Mouse (Mus musculus) left cerebral cortex, postnatal 25 days (tissue): ENCODE data around the gene Mapk1ip1. TPM values are rescaled to one million over a fixed set of nuclear protein-coding genes. Genes with fewer than 3 reads are reported as not detected.

Source experiments
- DNase-seq, 2 experiments: peaks; one replicate each; pipeline ENCODE4 v3.0.0; 2022; ENCODE audit warnings: low spot score in 2 of 2, mixed read lengths in 1 of 2
- intact Hi-C: fragments of 180-260 bp; cut with DNase I; formaldehyde crosslinking; loops from one replicate; pipeline ENCODE4 v1.15.1; 2025
- total RNA-seq, 2 experiments: library from RNA; stranded (reverse); gene quantifications; 2 replicates each; pipeline ENCODE4 v1.2.3; 2021

The Mapk1ip1 gene
- total RNA-seq, 2 experiments from 2014 or later: 37.7 to 43.1 TPM

DNA sequence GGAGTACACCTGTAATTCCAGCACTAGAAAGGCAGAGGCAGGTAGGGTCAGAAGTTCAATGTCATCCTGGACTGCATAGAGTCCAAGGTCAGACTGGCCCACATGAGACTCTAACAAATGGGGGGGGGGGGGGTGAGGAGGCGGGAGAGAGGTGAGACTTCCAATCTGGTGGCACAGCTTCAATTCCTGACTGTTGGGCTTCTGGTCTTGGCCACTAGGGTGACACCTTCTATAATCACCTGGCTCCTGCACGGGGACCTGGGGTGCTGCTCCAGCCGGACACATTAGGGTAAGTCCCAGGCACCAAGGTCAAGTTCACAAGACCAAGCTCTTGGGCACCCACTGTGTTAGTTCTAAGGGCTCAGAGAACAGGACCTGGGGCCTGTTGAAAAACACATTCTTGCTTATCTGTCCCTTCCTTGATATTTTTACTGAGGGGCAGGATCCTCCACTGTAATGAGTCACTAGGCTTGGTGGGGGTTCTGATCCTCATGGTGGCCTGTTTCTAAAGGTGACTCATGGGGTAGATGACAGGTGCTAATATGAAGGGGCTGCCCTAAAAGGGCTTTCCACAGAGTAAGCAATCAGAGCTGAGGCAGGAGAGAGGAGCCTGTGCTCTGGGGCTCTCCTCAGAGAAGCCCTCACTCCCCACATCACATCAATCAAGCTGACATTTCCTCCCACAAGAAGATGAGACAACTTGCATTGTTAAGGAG is 4.5 kb downstream of the Mapk1ip1 start:
- intact Hi-C loops: loop anchor here (2.0 kb wide), 1 partner anchor 83 kb away; no protein-coding TSS in a partner anchor
- no peak for DNase-seq

DNA sequence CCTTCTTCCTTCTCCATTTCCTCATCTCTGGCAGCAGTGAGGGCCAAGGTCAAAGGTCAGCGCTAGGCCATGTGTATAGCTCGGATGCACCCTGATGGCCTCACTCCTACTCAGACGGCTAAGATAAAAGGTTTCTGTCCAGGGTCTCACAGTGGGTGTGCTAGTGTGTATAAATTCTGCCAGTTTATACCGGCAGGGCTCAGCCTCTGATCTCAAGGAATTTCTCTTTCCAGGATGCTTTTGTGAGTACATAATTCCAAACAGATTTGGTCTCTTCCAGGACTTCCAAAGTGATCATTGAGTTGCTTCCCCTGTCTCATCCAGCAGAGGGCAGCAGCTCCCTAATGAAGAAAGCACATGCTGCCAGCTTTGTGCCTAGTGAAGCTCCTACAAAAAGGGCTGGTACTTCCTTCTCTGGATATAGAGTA is 5.5 kb downstream of the Mapk1ip1 start:
- intact Hi-C loops: loop anchor here (2.0 kb wide), 1 partner anchor 84 kb away; no protein-coding TSS in a partner anchor
- DNase-seq: peak; percentile 75 to 89

DNA sequence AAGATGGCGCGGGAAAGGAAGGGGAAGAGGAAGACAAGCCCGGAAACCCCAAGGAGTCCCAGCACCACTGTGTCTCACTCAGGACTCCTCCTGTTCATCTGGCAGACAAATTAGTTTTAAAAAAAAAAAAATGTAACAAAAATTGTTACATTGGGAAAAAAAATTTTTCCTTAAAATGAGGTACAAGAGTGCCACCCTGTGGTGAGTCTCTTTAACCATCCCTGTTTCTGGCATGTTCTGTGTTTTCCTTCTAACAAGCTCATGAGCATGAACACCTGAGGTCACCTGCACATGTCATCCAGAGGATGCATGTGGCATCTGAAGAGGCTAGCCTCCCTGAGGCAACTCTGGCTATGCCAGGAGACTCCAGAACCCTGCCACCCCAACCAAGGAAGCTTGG is 11.0 kb downstream of the Mapk1ip1 start:
- intact Hi-C loops: no loop called here
- no peak for DNase-seq

DNA sequence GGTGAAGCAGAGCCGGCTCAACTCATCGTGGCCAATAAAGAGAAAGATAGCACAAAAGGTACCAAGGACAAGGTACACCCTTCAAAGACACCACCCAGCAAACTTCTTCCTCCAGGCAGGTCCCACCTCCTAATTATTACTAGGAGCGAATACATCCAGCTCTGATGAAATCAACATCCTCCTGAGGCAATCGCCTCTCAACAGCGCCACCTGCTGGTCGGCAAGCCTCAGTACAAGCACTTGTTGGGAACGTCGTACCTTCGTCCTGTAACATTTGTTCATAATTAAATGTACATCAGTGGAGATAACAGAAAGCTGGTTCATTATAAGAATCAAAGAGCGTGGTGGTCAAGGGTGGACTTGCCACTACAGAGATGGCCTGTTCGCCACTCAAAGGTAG is 18.3 kb downstream of the Mapk1ip1 start:
- intact Hi-C loops: loop anchor here (1.0 to 10.0 kb wide), 5 partner anchors 94 to 1349 kb away; partner anchors contain the start of gene Tcerg1l

DNA sequence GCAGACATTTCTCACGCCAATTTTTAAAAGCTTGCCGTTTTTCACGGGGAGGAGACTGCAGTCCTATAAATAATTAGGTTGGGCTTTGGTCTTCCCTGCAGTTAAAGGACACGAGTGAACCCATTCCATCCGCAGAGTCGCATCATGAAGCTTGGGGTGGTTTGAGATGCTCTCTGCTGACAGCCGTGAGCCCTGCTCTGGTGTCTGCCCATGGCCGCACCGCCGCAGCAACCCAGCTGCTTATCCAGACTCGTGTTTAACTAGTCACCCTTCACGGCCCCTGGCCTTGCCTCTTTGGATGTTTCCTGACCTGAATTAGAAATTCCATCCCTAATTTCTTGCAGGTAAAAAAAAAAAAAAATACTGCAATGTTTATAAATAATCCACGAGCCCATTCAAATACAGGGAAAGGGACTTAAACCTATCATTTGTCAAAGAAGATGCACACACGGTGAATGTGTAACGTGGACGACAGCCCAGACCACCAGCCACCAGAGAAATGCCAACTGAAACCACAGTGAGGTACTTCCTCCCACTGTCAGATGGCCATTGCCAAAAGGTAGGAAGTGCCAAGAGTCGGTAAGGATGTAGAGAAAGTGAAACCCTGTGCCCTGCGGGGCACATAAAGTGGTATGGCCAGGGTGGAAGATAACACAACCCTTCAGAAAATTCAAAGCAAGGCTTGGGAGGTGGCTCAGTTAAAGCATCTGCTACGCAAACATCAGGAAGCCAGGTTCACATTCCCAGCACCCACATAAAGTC is 20.9 kb downstream of the Mapk1ip1 start:
- no peak for DNase-seq
- intact Hi-C loops: loop anchor here (5.0 to 10.0 kb wide), 3 partner anchors 298 to 430 kb away; partner anchors contain the start of gene Tcerg1l

More for the DNA sequence above, 18.3 kb downstream of the Mapk1ip1 start:
- peak; percentile 66 to 75 for DNase-seq

DNA sequence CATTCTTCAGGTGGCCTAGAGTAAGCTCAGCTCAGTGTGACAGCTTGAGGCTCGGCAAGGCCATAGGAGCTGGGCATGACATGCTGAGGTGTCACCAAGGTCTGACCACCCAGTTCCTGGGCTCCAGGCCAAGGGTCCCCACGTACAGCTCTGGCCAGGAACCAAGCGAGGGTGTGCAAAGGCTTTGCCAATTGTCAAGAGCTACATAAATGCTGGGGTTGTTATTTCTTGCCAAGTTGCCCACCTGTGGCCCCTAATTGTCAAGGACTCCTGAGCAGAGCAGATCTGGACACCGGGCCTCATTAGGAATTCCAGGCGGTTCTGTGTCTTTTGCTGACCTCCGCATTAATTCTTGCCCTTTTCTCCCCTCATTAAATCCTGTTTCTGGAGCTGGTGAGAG is 21.6 kb downstream of the Mapk1ip1 start:
- intact Hi-C loops: loop anchor here (10.0 kb wide), 1 partner anchor 430 kb away; the partner anchor contains the start of gene Tcerg1l
- no peak for DNase-seq

DNA sequence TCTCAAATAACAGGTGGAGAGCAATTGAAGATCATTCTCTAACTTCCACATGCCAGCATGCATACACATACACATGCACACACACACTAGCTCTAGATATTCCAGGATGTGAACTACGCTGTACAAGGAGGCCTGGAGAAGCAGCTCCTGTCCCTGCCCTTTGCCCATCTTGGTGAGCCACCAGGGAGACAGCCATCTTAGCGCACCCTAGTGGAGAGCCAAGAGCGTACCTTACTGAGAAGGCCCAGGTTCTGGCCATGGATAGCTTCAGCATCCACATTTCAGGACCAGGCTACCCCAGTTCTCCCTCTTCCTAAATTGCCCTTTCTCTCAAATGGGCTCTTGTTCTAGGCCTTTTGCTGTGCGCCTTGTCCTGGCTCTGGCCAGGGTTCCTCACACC is 27.8 kb downstream of the Mapk1ip1 start:
- no peak for DNase-seq
- intact Hi-C loops: no loop called here

DNA sequence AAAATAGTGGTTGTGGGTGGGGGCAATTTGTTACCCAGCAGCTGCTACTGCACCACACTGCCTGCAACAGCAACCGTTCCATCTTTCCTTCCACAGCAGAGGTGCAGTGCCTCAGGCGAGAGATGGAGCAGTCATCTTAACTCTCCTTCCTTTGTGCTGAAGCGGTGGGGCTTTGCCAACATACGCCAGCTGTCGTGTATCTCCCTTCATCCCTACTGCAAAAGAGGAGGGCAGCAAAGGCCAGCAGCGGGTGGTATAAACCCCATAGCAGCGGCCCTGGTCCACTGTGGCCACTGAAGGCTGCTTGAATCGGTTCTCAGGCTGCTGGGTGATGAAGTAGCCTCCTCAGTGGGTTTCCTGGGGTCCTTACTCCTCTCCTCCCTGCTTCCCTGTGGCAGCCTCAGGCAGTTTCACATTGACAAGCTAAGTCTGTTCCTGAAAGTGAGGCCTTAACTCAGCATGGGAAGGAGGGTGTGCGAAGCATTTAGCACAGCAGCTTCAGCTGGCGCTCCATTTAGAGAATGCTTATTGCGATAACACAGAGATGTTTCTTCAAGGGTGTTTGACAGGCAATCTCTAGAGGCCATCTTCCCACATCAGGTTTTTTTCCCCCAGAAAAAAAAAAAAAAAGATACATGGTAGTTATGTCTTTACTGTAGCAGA is 32.7 kb downstream of the Mapk1ip1 start:
- intact Hi-C loops: no loop called here

DNA sequence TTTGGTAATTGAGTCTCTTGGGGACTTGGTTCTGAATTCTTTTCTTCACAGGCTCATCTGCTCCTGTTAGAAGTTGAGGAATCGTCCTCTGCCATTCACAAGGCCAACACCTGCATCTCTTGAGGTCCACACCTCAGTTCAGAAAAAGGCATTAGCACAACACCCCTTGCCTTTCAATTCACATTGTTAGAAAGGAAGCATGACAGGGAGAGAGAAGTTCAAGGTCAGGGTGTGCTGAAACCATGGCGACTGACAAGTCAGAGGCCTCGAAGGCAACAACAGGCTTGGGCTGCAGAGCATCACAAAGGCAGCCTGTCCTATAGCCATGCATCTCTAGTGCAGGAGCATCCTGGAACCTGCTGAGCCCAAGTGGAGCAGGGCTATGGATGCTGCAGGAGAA is 38.9 kb downstream of the Mapk1ip1 start:
- DNase-seq: no peak
- intact Hi-C loops: no loop called here

More for the DNA sequence above, 32.7 kb downstream of the Mapk1ip1 start:
- no peak for DNase-seq

DNA sequence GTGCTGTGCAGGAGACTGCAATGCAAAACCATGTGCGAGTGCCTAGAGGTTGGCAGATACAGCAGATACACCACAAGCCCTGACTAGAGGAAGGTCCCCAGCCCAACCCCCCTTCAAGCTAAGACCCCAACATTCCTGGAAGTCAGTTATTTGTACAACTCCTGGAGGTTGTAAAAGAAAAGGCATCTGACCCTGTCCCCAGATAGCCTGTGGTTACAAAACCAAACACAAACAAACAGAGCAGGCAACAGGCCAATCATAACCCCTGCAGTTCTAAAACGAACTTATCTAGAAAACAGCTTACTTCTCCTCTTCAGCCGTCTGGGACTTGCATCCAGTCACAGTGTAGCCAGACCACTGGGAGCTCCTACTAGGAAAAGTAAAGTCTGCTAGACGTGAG is 42.7 kb downstream of the Mapk1ip1 start:
- intact Hi-C loops: no loop called here
- no peak for DNase-seq

DNA sequence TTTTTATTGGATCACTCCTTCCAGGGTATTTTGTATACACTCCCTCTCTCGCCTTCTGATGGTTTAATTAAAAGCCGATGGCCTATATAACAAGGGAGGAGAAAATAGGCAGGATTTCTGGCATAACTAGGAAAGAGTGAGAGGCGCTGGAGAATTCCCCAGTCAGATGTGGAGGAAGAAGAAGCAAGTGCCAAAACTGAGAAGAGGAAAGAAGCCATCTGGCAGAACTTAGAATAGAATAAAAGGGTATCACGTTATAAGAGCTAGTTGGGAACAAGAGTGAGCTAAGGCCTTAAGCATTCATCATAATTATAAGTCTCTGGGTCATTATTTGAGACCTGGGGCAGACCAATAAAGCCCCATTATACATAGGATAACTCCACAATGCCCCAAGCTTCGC is 58.0 kb downstream of the Mapk1ip1 start:
- DNase-seq: peak; percentile 11 to 85
- intact Hi-C loops: loop anchor here (2.0 kb wide), 1 partner anchor 167 kb away; no protein-coding TSS in a partner anchor

Other genes starting within 250 kb of the Mapk1ip1 start
- 10 to 100 TPM; 71.0 to 73.5 TPM for gene Ppp2r2d, start 194 bp downstream of the Mapk1ip1 start, total RNA-seq
- 100 to 1,000 TPM; 132 to 139 TPM for gene Bnip3, start 63.2 kb upstream of the Mapk1ip1 start, total RNA-seq
- 10 to 100 TPM; 43.0 to 52.4 TPM for gene Jakmip3, start 94.5 kb upstream of the Mapk1ip1 start, total RNA-seq
- gene Dpysl4, start 239.7 kb upstream of the Mapk1ip1 start, total RNA-seq: 10 to 100 TPM; 57.7 to 62.6 TPM